Mouse (Mus musculus) hematopoietic stem cell, adult 5-6 weeks (primary cell): ENCODE measurements at regions not wholly inside any gene's neighbourhood (a gene's known extent, or its start where the extent isn't known, plus 50 kb on each side); places are given as distances from the start of the nearest gene placed in this dataset.

Experiments
- ATAC-seq, 2 experiments: fragments of 125-278 bp in 1 of 2; replicated peaks in 1 of 2; 2 replicates each; pipeline ENCODE4 v1.8.0; 2016 to 2017; ENCODE audit warnings: inconsistent platforms in 2 of 2, mild to moderate bottlenecking in 2 of 2, moderate number of reproducible peaks in 2 of 2, low read depth in 1 of 2, moderate TSS enrichment in 1 of 2; ENCODE audit not compliant: low FRiP score in 2 of 2, poor library complexity in 2 of 2, severe bottlenecking in 2 of 2, insufficient read depth in 1 of 2, low TSS enrichment in 1 of 2

- no peak for ATAC-seq
Measured at GRCm38 (mm10) chr12:68242683-68243082, 916.3 kb downstream of the Rps29 start.

GRCm38 (mm10) chr12:68231803-68232202 lies 927.2 kb downstream of the Rps29 start:
- ATAC-seq: no peak

- ATAC-seq: no peak
Measured at GRCm38 (mm10) chr12:68217091-68217490, 941.9 kb downstream of the Rps29 start.

GRCm38 (mm10) chr12:68208302-68208701 lies 950.7 kb downstream of the Rps29 start:
- ATAC-seq: no peak

GRCm38 (mm10) chr12:68183858-68184257 lies 961.5 kb upstream of the Mdga2 start:
- ATAC-seq: peak; percentile 62 to 78; a peak in 3 of 4 replicates

- ATAC-seq: no peak
Measured at GRCm38 (mm10) chr12:68161317-68161716, 939.0 kb upstream of the Mdga2 start.

- ATAC-seq: no peak
Measured at GRCm38 (mm10) chr12:68148066-68148465, 925.7 kb upstream of the Mdga2 start.

- ATAC-seq: no peak
Measured at GRCm38 (mm10) chr12:68139831-68140230, 917.5 kb upstream of the Mdga2 start.

GRCm38 (mm10) chr12:68131776-68132175 lies 909.4 kb upstream of the Mdga2 start:
- ATAC-seq: no peak

- ATAC-seq: peak; percentile 99 to 100
Measured at GRCm38 (mm10) chr12:68115762-68116161, 893.4 kb upstream of the Mdga2 start.
